Mouse (Mus musculus): ENCODE data around the gene Dync1li1.

DNA sequence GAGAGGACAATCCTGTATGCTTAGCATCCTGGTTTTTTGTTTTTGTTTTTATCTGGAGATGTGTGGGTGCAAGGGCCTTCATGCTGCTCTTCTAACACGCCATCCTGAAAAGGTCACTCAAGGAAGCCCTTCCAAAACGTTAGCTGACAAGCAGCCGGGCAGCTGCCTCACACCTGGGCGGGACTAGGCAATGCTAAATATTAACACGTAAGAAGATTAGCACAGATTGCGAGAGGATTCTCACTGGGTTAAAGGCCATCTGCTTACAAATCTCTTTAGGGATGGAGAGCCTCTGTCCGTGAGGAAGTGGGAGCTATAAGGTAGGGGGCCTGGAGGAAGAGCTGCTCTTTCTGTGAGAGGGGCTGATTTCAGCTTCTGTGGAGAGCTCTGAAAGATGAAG lies 26.6 kb upstream of the Dync1li1 start:
- TF ChIP-seq BHLHE40 (IDR thresholded peaks at IDR 0.05; ENCODE audit: borderline replicate concordance, low read depth, low read length) (no peak), POLR2A (IDR thresholded peaks at IDR 0.05; ENCODE audit: control insufficient read depth in 1 of 2, insufficient read depth in 1 of 2, low read depth in 1 of 2, low read length in 2 of 2, poor library complexity in 1 of 2) (no peak), CTCF (IDR thresholded peaks at IDR 0.05 in 2 of 3, conservative IDR thresholded peaks at IDR 0.05 in 1 of 3; ENCODE audit: control insufficient read depth in 1 of 3, insufficient read depth in 1 of 3, low read depth in 2 of 3, low read length in 3 of 3, poor library complexity in 1 of 3, severe bottlenecking in 1 of 3) (no peak), MXI1 (IDR thresholded peaks at IDR 0.05; ENCODE audit: low read depth, low read length) (no peak), POLR2AphosphoS5 (IDR thresholded peaks at IDR 0.05; ENCODE audit: borderline replicate concordance, low read depth, low read length) (no peak), UBTF (IDR thresholded peaks at IDR 0.05; ENCODE audit: borderline replicate concordance, insufficient read depth, low read depth, low read length) (no peak), EP300 (IDR thresholded peaks at IDR 0.05; ENCODE audit: low read depth in 1 of 2, low read length in 2 of 2) (no peak)

All from MEL (cell line).